Mouse (Mus musculus) CH12.LX (cell line): ENCODE measurements around the gene Nfatc2. TPM values are rescaled to one million over a fixed set of nuclear protein-coding genes. Genes with fewer than 3 reads are reported as not detected.

Experiments
- DNase-seq: peaks from one replicate; pipeline ENCODE4 v3.0.0-alpha.2; 2013; ENCODE audit errors: extremely low read depth
- H3K27ac ChIP-seq: 2 replicates; pipeline ENCODE4 v1.5.1; 2012; ENCODE audit warnings: low read depth, mild to moderate bottlenecking, control low read depth, moderate library complexity; ENCODE audit not compliant: insufficient read depth
- H3K27me3 ChIP-seq: replicated peaks from 2 replicates; pipeline ENCODE3; 2012; ENCODE audit warnings: inconsistent platforms
- H3K36me3 ChIP-seq, 2 experiments: replicated peaks in 1 of 2; 2 replicates each; pipeline versions ENCODE3 to v1.6.1; 2012; ENCODE audit warnings: inconsistent platforms in 1 of 2, low read length in 1 of 2, mild to moderate bottlenecking in 1 of 2, mixed read lengths in 1 of 2, moderate library complexity in 1 of 2; ENCODE audit not compliant: control insufficient read depth in 1 of 2, insufficient read depth in 1 of 2
- H3K4me1 ChIP-seq, 2 experiments: 2 replicates each; pipeline ENCODE4 v1.6.1; 2012; ENCODE audit warnings: inconsistent platforms in 1 of 2, moderate library complexity in 1 of 2; ENCODE audit not compliant: insufficient read depth in 2 of 2, control insufficient read depth in 1 of 2
- H3K4me2 ChIP-seq: 2 replicates; pipeline ENCODE4 v1.6.1; 2012; ENCODE audit warnings: low read depth, mild to moderate bottlenecking, control low read depth; ENCODE audit not compliant: poor library complexity, insufficient read depth, severe bottlenecking
- H3K4me3 ChIP-seq, 3 experiments: fragments of 150-350 bp in 1 of 3; sonication (generic) in 1 of 3; replicated peaks in 1 of 3; 2 replicates each; pipeline versions ENCODE3 to v1.5.1; 2011 to 2012; ENCODE audit warnings: low read depth in 2 of 3, low read length in 2 of 3, mild to moderate bottlenecking in 2 of 3, moderate library complexity in 2 of 3, control low read depth in 1 of 3, improper control_type of control experiment in 1 of 3, inconsistent platforms in 1 of 3, mixed read lengths in 1 of 3; ENCODE audit not compliant: poor library complexity in 1 of 3
- H3K79me2 ChIP-seq: replicated peaks from 2 replicates; pipeline ENCODE4 v1.6.1; 2012; ENCODE audit warnings: mild to moderate bottlenecking, moderate library complexity; ENCODE audit not compliant: control insufficient read depth, poor library complexity, insufficient read depth, severe bottlenecking; ENCODE audit errors: extremely low read depth
- H3K9ac ChIP-seq: 2 replicates; pipeline ENCODE4 v1.6.1; 2012; ENCODE audit warnings: low read depth, mild to moderate bottlenecking, control low read depth, moderate library complexity; ENCODE audit not compliant: insufficient read depth
- H3K9me3 ChIP-seq: replicated peaks from 2 replicates; pipeline ENCODE3; 2012; ENCODE audit warnings: low read length, inconsistent platforms, mixed read lengths
- BHLHE40 ChIP-seq: IDR thresholded peaks from 2 replicates; pipeline ENCODE4 v1.6.1; 2011; ENCODE audit warnings: mild to moderate bottlenecking, low read depth, low read length, improper control_type of control experiment
- CHD2 ChIP-seq: IDR thresholded peaks from 2 replicates; pipeline ENCODE4 v1.6.1; 2011; ENCODE audit warnings: low read length, improper control_type of control experiment
- CTCF ChIP-seq, 2 experiments: IDR thresholded peaks in 1 of 2; conservative IDR thresholded peaks in 1 of 2; 2 replicates each; pipeline ENCODE4 v1.5.1; 2011 to 2012; ENCODE audit warnings: low read depth in 2 of 2, low read length in 2 of 2, improper control_type of control experiment in 1 of 2, inconsistent platforms in 1 of 2, mild to moderate bottlenecking in 1 of 2, moderate library complexity in 1 of 2
- ELF1 ChIP-seq: IDR thresholded peaks from 2 replicates; pipeline ENCODE4 v1.6.1; 2014; ENCODE audit warnings: low read depth, mild to moderate bottlenecking, inconsistent platforms, low read length, improper control_type of control experiment
- EP300 ChIP-seq: IDR thresholded peaks from 2 replicates; pipeline ENCODE4 v1.6.1; 2011; ENCODE audit warnings: low read length, improper control_type of control experiment
- ETS1 ChIP-seq: conservative IDR thresholded peaks from 2 replicates; pipeline ENCODE4 v1.6.1; 2012; ENCODE audit warnings: low read depth, mild to moderate bottlenecking, inconsistent platforms, low read length, improper control_type of control experiment, moderate library complexity
- GABPA ChIP-seq: IDR thresholded peaks from 2 replicates; pipeline ENCODE4 v1.6.1; 2012; ENCODE audit warnings: low read depth, low read length, improper control_type of control experiment, inconsistent platforms; ENCODE audit not compliant: insufficient replicate concordance
- HCFC1 ChIP-seq: IDR thresholded peaks from 2 replicates; pipeline ENCODE4 v1.6.1; 2012; ENCODE audit warnings: low read depth, mild to moderate bottlenecking, inconsistent platforms, low read length, improper control_type of control experiment
- JUN ChIP-seq: IDR thresholded peaks from 2 replicates; pipeline ENCODE4 v1.6.1; 2011; ENCODE audit warnings: low read depth, mild to moderate bottlenecking, low read length, improper control_type of control experiment, moderate library complexity; ENCODE audit not compliant: insufficient read depth
- NELFE ChIP-seq: IDR thresholded peaks from 2 replicates; pipeline ENCODE4 v1.6.1; 2011; ENCODE audit warnings: low read depth, low read length, improper control_type of control experiment
- NRF1 ChIP-seq: IDR thresholded peaks from 2 replicates; pipeline ENCODE4 v1.6.1; 2014; ENCODE audit warnings: low read depth, mild to moderate bottlenecking, inconsistent platforms, low read length, improper control_type of control experiment, moderate library complexity
- PAX5 ChIP-seq: IDR thresholded peaks from 2 replicates; pipeline ENCODE4 v1.6.1; 2012; ENCODE audit warnings: low read length, inconsistent platforms, mixed read lengths
- POLR2A ChIP-seq: IDR thresholded peaks from 2 replicates; pipeline ENCODE4 v1.6.1; 2011; ENCODE audit warnings: low read depth, mild to moderate bottlenecking, improper control_type of control experiment, low read length
- POLR2AphosphoS2 ChIP-seq: IDR thresholded peaks from 2 replicates; pipeline ENCODE4 v1.6.1; 2011; ENCODE audit warnings: low read depth, low read length, improper control_type of control experiment
- RCOR1 ChIP-seq: conservative IDR thresholded peaks from 2 replicates; pipeline ENCODE4 v1.6.1; 2012; ENCODE audit warnings: low read depth, mild to moderate bottlenecking, inconsistent platforms, low read length, improper control_type of control experiment
- SMC3 ChIP-seq: IDR thresholded peaks from 2 replicates; pipeline ENCODE4 v1.6.1; 2011; ENCODE audit warnings: low read depth, low read length, improper control_type of control experiment
- TCF12 ChIP-seq: IDR thresholded peaks from 2 replicates; pipeline ENCODE4 v1.6.1; 2014; ENCODE audit warnings: low read depth, mild to moderate bottlenecking, inconsistent platforms, low read length, improper control_type of control experiment
- USF2 ChIP-seq: conservative IDR thresholded peaks from 2 replicates; pipeline ENCODE4 v1.6.1; 2011; ENCODE audit warnings: low read depth, low read length, improper control_type of control experiment
- ZKSCAN1 ChIP-seq: IDR thresholded peaks from 2 replicates; pipeline ENCODE4 v1.6.1; 2012; ENCODE audit warnings: low read depth, inconsistent platforms, low read length, improper control_type of control experiment, borderline replicate concordance
- dilution Hi-C: fragments of 300-500 bp; cut with MboI; formaldehyde crosslinking; loops from 2 replicates; pipeline ENCODE4 v1.14.3; 2020; ENCODE audit warnings: low sequenced_read_pairs; ENCODE audit not compliant: extremely low pct_unique_long_range_greater_than_20kb, extremely low pct_ligation_motif_present
- in situ Hi-C: fragments of 300-500 bp; cut with MboI; formaldehyde crosslinking; loops from 3 replicates; pipeline ENCODE4 v1.14.3; 2019; ENCODE audit warnings: low sequenced_read_pairs, low pct_ligation_motif_present, low pct_unique_long_range_greater_than_20kb, mixed read lengths
- polyA plus RNA-seq: library from polyadenylated mRNA; unstranded; fragments of >175 nt; gene quantifications from 2 replicates; pipeline ENCODE4 v1.2.1, GENCODE M21; 2012; ENCODE audit warnings: low read depth; ENCODE audit not compliant: insufficient read length
- total RNA-seq, 2 experiments: library from RNA; depleted of rRNA; stranded (reverse); fragments of 300-350 nt in 1 of 2; fragments of >200 nt in 1 of 2; gene quantifications; 2 replicates each; pipeline ENCODE4 v1.2.3; 2012 to 2014

Gene Nfatc2
- total and polyA plus RNA-seq, 3 experiments = 1.8 to 4.8 (median 3.6) TPM

DNA sequence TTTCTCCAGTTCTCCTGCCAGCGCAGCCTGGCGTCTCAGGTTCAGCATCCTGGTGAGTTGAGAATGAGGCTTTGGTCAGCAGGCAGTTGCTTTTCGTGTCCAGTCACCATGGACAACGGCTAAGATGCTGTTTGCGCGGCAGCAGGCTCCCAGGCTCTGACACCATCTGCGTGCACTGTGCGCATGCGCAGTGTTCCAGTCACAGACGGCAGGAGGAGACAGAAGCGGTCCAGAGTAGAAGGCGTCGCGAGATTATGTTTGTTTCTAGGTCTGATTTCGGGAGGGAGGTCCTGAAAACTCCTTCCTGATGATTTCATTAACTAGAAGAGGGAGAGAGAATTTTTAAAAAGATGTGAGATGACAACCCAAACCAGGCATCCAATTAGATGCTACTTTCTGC is 121.5 kb downstream of the Nfatc2 start:
- dilution Hi-C loops (no loop called here), in situ Hi-C loops (no loop called here)
- Histone ChIP-seq H3K36me3 (peaks cover 6 to 73% of the 10 kb centered on the region in 2 experiments), H3K4me2 (no peak overlapping the region), H3K27ac (no peak overlapping the region), H3K4me1 (peaks cover 5 to 18% of the 10 kb centered on the region in 2 experiments; a peak in 3 of 4 replicates), H3K9me3 (no peaks in the 10 kb centered on the region), H3K4me3 (no peak overlapping the region), H3K9ac (no peak overlapping the region), H3K27me3 (no peaks in the 10 kb centered on the region), H3K79me2 (no peaks in the 10 kb centered on the region)
- DNase-seq = no peak
- TF ChIP-seq BHLHE40 (no peak), NRF1 (no peak), SMC3 (no peak), PAX5 (no peak), JUN (no peak), EP300 (no peak), TCF12 (no peak), POLR2AphosphoS2 (no peak), ETS1 (no peak), RCOR1 (no peak), NELFE (no peak), HCFC1 (no peak), GABPA (no peak), CTCF (conservative IDR thresholded peaks at IDR 0.05 in 1 of 2, IDR thresholded peaks at IDR 0.05 in 1 of 2; ENCODE audit: low read depth in 2 of 2, low read length in 2 of 2) (no peak), POLR2A (no peak), USF2 (no peak), ELF1 (no peak), ZKSCAN1 (no peak)

DNA sequence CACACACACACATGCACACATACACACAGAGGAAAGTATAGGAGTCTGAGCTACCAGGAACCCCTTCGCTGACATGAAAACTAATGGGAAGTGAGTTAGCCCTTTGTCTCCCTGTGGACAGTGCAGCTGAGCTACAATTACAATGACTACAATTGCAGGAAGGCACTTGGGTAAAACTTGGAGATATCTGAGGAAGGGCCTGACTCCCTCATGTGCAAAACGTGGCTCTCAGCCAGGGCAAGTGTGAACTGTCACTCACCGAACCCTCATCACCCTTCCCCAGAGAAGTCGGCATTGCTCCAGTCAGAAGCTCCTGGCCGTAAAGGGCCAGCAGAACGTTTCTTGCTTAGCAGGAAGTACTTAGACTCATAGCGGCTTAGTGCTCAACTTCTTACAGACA is 123.0 kb downstream of the Nfatc2 start:
- no peak overlapping the region for H3K27ac ChIP-seq
- H3K9me3 ChIP-seq = no peaks in the 10 kb centered on the region
- H3K4me2 ChIP-seq = no peak overlapping the region
- H3K9ac ChIP-seq = no peak overlapping the region
- H3K4me1 ChIP-seq = peaks cover 10 to 33% of the 10 kb centered on the region in 2 experiments; a peak in 3 of 4 replicates
- in situ Hi-C loops (no loop called here), dilution Hi-C loops (no loop called here)
- TF ChIP-seq SMC3 (no peak), CHD2 (no peak), PAX5 (no peak)
- H3K36me3 ChIP-seq = peaks cover 6 to 63% of the 10 kb centered on the region in 2 experiments
- H3K4me3 ChIP-seq = no peak overlapping the region
- H3K27me3 ChIP-seq = no peaks in the 10 kb centered on the region
- no peaks in the 10 kb centered on the region for H3K79me2 ChIP-seq
- DNase-seq = no peak
